Mouse (Mus musculus): ENCODE data around the gene Gm44579. TPM values are rescaled to one million over a fixed set of nuclear protein-coding genes. Genes with fewer than 3 reads are reported as not detected.

Gm44579 gene
- not detected in 2 replicates for total RNA-seq (2014; fragmentation: Nextera tagmentation)
- not detected in 2 replicates for total RNA-seq (2017)

DNA sequence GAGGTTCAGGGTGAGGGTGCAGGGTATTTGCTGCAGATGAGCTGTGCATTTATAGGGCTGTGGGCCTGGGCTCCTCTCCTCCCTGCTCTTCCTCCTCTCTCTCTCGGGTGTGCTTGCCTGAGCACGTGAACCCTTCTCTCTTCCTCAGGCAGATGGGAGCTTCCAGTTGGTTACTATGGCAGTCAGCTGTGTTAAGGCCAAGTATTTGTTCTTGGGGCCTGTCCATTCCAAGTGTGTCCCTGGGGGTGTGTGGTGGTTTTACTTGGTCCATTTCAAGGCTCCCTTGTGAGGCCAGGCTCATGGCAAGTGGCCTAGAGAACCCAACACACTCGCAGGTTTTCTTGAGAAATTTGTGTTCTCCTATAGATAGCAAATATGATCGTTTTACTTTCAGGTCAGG, at the start of gene Gm44579, which contains the start of gene Olfr287:
TSS of gene Gm44579 (minus strand) at position 101 of the 400 bp plus-strand sequence.
TSS of gene Olfr287 (minus strand) at position 180 of the 400 bp plus-strand sequence.
- no peak for ATAC-seq (replicated peaks; ENCODE audit: low FRiP score, low TSS enrichment, poor library complexity, severe bottlenecking)

- no peak for ATAC-seq (replicated peaks; ENCODE audit: low FRiP score, low TSS enrichment, poor library complexity, severe bottlenecking)
These were observed 37.0 kb upstream of the Gm44579 start for GRCm38 (mm10) chr15:98257776-98258175.

GRCm38 (mm10) chr15:98257193-98257592, 36.4 kb upstream of the Gm44579 start, which contains the start of gene H1fnt:
H1fnt (minus strand) TSS chr15:98257293.
- ATAC-seq (replicated peaks; ENCODE audit: low FRiP score, low TSS enrichment, poor library complexity, severe bottlenecking) = no peak

GRCm38 (mm10) chr15:98256271-98256670, 35.5 kb upstream of the Gm44579 start:
- ATAC-seq (replicated peaks; ENCODE audit: low FRiP score, low TSS enrichment, poor library complexity, severe bottlenecking) = no peak

DNA sequence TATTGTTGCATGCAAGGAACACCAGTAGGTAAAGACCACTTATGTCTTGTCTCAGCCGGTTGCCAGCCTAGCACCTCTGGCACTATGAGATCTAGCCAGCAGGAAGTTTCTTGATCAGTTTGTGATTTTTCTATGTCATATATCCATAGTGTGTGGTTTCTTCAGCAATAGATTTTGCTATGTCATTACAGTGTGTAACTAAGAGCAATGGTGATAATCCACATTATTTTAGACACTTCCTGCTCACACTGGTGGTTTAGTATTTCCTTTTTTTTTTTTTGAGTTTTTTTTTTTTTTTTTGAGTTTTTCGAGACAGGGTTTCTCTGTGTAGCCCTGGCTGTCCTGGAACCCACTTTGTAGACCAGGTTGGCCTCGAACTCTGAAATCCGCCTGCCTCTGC, 14.7 kb upstream of the Gm44579 start:
- ATAC-seq (replicated peaks; ENCODE audit: low FRiP score, low TSS enrichment, poor library complexity, severe bottlenecking) = no peak

- no peak for ATAC-seq (replicated peaks; ENCODE audit: low FRiP score, low TSS enrichment, poor library complexity, severe bottlenecking)
These were observed 13.6 kb upstream of the Gm44579 start, which contains the start of gene Olfr286 for GRCm38 (mm10) chr15:98234350-98234749. Olfr286 (minus strand) TSS chr15:98234450.

DNA sequence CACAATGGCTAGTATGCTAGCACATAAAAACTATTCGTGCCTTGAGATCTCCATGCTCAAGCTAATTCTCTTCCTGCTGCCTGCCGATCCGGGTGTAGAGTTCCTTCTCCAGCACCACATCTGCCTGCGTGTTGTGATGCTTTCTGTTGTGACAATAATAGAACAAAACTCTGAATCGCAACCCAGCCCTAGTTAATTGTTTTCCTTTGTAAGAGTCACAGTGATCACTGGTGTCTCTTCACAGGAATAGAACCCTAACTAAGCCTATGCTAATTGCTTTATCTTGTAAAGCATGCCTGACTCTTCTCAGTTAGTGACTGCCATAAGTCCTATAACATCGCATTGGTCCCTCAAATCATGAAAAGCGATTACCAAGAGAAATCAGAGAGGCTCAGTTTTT, 5.3 kb upstream of the Gm44579 start:
- no peak for ATAC-seq (replicated peaks; ENCODE audit: low FRiP score, low TSS enrichment, poor library complexity, severe bottlenecking)

GRCm38 (mm10) chr15:98225610-98226009, 4.8 kb upstream of the Gm44579 start:
- no peak for ATAC-seq (replicated peaks; ENCODE audit: low FRiP score, low TSS enrichment, poor library complexity, severe bottlenecking)

DNA sequence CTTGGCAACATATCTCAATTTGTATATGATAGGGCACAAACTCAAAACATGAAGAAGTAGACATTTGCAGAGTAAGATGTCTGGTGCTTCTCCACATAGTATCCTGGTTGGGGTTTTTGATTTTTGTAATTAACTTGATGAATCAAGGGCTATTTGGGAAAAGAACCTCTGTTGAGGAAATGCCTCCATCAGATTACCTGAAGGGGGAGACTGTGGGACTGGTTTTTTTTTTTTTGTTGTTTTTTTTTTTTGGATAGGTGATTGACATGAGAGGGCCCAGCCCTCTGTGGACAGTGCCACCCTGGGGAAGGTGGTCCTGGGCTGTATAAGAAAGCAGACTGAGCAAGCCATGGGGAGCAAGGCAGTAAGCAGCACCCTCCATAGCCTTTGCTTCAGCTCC, 1.6 kb upstream of the Gm44579 start:
- ATAC-seq (replicated peaks; ENCODE audit: low FRiP score, low TSS enrichment, poor library complexity, severe bottlenecking) = no peak

GRCm38 (mm10) chr15:98214130-98214529, 6.6 kb downstream of the Gm44579 start:
- no peak for ATAC-seq (replicated peaks; ENCODE audit: low FRiP score, low TSS enrichment, poor library complexity, severe bottlenecking)

DNA sequence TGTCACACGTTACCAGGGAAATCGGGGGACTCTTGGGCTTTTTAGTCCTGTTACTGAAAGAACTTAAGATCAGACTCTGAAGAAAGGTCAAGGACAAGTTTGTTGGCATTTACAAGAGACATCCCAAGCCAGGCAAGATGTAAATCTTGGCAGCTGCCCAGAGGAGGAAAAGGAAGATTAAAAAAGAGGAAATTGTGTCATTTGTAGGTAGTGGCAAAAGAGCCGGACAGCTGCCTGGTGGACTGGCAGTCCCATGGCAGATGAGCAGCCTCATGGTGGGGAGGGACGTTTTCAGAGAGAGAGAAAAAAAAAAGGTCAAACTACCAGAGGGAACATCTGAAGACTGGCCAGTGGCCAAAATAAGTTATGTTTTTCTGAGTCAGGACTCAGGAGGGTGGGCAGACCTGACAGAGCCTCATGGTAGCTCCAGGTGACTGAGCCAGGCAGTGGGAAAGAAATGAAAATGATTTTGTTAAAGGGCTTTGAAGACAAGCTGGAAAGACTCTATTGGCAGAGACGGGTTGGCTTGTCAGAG, 7.4 kb downstream of the Gm44579 start:
- no peak for ATAC-seq (replicated peaks; ENCODE audit: low FRiP score, low TSS enrichment, poor library complexity, severe bottlenecking)

DNA sequence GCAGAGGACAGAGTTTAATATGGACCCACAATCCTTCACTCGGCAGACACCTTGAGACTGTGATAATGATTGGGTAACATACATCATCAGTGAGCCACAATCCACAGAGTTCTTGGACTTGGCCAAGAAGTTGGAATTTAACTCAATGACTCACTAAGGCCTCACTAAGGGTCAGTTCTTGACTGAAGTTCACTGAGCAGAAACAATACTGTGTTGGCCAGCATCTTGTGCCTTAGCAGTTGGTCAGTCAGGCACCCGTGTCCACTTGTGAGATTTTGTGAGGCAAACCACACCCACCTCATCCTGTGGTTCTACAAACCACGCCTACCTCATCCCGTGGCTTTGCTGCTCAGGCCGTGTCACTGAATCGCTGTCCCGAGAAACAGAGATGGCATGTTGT, 11.1 kb downstream of the Gm44579 start:
- no peak for ATAC-seq (replicated peaks; ENCODE audit: low FRiP score, low TSS enrichment, poor library complexity, severe bottlenecking)

DNA sequence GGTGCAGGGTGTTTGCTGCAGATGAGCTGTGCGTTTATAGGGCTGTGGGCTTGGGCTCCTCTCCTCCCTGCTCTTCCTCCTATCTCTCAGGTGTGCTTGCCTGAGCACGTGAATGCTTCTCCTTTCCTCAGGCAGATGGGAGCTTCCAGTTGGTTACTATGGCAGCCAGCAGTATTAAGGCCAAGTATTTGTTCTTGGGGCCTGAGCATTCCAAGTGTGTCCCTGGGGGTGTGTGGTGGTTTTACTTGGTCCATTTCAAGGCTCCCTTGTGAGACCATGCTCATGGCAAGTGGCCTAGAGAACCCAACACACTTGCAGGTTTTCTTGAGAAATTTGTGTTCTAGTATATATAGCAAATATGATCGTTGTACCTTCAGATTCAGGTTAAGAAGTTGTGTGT, 25.3 kb downstream of the Gm44579 start, which contains the start of gene Olfr288:
TSS of gene Olfr288 (minus strand) at position 101 of the 400 bp plus-strand sequence.
- no peak for ATAC-seq (replicated peaks; ENCODE audit: low FRiP score, low TSS enrichment, poor library complexity, severe bottlenecking)

- no peak for ATAC-seq (replicated peaks; ENCODE audit: low FRiP score, low TSS enrichment, poor library complexity, severe bottlenecking)
These were observed 36.3 kb downstream of the Gm44579 start for GRCm38 (mm10) chr15:98184456-98184855.

DNA sequence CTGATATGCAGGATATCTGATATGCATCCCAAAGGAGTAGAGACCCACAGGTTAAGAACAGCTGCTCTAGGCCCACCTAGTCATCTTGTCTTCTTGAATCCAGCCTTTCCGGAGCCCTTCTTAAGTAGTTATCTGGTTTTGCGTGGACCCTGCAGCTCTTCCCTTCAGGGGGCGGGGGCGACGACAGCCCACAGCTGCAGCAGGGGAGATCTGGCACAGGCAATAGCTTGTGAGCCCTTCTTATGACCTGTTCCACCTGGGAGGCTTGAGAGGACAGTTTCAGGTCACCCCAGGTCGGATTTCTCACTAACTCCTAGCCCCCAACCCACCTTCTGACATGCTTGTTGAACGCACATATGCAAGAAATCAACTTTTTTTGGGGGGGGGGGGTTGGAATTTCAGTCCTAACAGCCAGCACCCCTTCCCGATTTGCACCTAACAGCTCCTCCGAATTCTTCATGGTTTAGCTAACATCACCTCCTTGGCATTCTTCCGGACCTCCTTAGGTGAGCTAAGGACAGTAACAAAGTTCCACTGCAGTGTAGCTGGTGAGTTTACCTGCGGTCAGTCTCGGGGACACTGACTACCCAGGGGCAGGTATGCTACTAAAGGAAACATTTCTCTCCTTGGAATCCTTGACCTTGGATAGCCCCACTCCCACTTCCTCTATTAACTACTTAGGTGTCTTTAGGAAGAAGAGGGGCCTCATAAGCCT, 38.8 kb downstream of the Gm44579 start:
- no peak for ATAC-seq (replicated peaks; ENCODE audit: low FRiP score, low TSS enrichment, poor library complexity, severe bottlenecking)

DNA sequence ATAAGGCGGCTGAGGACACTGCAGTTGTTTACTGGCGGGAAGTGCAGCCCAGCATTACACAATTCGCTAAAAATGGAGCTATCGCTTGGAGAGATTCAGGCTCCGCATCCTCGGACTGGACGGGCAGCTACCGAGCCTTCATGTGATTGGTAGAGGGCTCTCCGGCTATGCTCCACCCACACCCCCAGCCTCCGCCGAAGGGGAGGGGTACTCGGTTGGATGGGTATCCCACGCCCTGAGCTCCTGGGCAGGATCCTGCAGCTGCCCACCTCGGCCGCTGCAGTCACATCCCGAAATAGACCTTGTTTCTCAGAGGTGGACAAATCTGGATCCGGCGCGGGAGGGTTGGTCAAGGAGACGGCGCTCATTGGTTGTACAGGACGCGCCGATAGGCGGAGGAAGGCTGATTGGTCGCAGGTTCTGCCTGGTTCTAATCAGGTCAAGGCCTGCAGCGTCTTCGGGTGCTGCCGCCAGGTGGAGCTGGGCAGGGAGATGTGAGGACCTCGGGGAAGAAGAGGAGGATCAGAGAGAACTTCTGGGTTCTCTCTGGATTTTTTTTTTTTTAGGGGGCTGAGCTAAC, 39.6 kb downstream of the Gm44579 start:
- ATAC-seq (replicated peaks; ENCODE audit: low FRiP score, low TSS enrichment, poor library complexity, severe bottlenecking) = peak; percentile 99

- ATAC-seq (replicated peaks; ENCODE audit: low FRiP score, low TSS enrichment, poor library complexity, severe bottlenecking) = no peak
These were observed 40.1 kb downstream of the Gm44579 start for GRCm38 (mm10) chr15:98180567-98181131.

DNA sequence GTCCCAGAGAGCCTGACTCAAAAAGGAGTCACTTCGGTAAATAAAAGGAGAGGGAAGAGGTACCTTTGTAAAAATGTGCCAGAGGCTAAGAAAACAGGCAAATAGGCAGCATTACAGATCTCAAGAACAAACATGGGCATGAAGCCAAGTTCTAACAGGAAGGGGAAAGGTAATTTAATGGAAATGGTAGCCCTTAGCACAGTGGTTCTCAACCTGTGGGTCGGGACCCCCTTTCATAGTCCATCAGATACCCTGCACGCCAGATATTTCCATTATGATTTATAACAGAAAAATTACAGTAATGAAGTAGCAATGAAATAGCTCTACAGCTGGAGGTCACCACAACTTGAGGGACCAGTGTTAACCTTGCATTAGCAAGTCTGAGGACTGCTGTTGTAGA, 43.5 kb downstream of the Gm44579 start:
- ATAC-seq (replicated peaks; ENCODE audit: low FRiP score, low TSS enrichment, poor library complexity, severe bottlenecking) = no peak

DNA sequence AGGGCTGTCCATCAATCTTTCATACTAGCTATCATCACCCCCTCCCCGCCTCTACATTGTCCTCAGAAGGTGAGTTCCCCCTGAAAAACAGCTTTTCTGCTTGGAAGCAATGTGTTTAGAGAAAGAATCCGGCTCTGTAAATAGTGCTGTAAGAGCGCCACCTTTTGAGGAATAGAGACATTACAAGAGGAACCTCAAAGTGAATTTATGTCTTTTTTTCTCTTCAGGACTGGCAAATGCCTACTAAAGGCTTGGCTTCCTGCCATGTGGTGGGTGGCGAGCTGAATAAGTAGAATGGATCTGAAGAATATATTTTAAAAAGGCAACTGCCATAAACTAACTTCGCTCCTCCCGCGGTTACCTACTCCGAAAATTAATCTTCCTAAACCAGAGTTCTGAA, 47.0 kb downstream of the Gm44579 start:
- no peak; the same call in 1 of the 2 replicates for ATAC-seq (replicated peaks; ENCODE audit: low FRiP score, low TSS enrichment, poor library complexity, severe bottlenecking)

- ATAC-seq (replicated peaks; ENCODE audit: low FRiP score, low TSS enrichment, poor library complexity, severe bottlenecking) = no peak
These were observed 48.7 kb downstream of the Gm44579 start for GRCm38 (mm10) chr15:98172113-98172512.

All from megakaryocyte-erythroid progenitor cell, adult 5-6 weeks (primary cell).